Mouse (Mus musculus) urinary bladder, adult 2 months (tissue): Measurements from ENCODE around the gene Ubap2l. TPM values are rescaled to one million over a fixed set of nuclear protein-coding genes. Genes with fewer than 3 reads are reported as not detected.

Experiments
- DNase-seq: peaks from one replicate; pipeline ENCODE4 v3.0.0; 2022; ENCODE audit warnings: low spot score
- polyA plus RNA-seq: library from polyadenylated mRNA; depleted of rRNA; stranded (reverse); fragments of >200 nt; gene quantifications from 2 replicates; pipeline ENCODE4 v1.2.3, GENCODE M21; 2012; rRNA removed

Ubap2l gene
- 85.2 and 100 TPM in 2 replicates for polyA plus RNA-seq

DNA sequence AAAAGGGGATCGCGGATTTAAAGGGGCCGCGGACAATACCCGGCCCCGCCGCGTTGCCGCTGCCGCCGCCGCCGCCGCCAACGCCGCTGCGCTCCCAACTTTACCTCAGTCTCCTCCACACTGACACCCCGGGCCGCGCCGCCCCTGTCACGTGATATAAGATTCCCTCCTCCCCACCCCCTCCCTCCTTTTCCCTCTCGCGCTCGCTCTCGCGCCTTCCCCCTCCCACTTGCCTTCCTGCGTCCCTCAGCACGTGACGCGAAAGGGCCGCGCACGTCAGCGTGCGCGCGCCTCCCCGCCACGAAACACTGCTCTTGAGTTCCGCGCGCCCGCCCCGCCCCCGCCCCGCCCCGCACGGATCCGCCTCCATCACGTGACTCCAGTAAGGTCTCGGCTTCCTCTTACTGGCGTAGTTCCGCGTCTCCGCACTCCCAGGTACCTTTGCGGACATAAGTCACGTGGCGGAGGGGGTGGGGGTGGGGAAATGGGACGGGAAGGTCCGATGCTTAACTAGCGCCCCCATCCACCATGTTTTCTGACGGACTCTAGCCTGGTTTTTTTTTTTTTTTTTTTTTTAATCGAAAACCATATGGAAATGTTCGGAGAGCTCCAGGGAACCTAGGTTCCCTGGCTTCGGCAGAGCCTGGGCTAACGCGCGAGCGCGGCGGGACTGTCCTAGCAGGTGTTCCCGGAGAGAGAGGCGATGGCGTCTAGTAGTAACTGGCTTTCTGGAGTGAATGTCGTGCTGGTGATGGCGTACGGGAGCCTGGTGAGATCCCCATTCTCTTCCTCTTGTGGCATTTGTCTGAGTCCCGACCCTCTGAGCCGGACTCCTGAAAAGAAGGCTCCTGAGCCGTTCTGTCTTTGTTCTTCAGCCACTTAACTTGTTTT lies at the start of gene Ubap2l:
Gene Ubap2l (minus strand): TSS at position 278 of the 891 bp plus-strand sequence.
- peak; percentile 78 for DNase-seq

DNA sequence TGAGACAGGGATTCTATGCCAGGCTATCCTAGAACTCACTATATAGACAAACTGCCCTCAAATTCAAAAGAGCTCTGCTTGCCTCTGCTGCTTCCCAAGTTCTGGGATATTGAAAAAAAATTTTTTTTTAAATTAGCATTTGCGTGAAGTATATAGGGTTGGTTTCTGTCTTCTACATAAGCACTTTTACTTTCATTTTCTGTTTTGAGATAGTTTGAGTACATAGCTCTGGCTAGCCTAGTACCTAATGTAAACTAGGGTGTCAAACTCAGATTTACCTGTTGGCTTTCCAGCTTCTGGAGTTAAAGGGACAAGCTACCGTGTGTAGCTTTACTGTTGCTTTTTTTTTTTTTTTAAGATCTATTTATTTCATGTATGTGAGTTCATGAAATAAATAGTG lies 49.2 kb upstream of the Ubap2l start:
- DNase-seq, result no peak

DNA sequence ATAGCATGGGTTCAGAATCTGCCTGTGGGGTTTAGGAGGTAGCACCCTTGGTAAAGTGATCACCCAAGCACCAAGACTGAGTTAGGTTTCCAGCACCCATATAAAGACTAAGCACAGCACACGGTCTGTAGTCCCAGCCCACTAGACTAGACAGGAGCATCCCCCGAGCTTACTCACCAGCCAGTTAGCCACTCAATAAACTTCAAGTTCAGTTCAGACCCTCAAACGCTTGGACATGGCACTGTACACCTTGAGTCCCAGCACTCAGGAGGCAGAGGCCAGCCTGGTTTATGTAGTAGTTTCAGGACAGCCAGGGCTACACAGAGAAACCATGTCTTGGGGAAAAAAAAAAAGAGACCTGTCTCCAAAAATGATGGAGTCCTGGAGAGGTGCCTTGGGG lies 48.6 kb upstream of the Ubap2l start:
- no peak for DNase-seq

DNA sequence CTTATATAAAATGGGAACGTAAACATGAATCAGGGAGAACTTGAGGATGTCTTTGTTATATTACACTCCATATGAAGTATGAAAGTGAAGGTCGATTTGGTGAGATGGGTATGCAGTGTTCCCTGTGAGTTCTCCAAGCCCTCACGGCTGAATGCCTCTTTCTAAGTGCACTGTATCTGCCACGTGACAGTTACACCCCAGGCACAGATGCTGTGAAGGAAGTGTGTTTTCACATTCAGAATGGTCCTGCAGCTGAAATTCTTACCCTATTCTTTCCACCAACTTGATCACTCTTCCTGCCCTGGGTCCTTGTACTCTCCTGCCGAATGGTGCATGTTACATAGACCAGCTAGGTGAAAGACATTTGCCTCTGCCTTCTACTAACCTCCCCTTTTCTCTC lies 45.5 kb upstream of the Ubap2l start:
- no peak for DNase-seq

DNA sequence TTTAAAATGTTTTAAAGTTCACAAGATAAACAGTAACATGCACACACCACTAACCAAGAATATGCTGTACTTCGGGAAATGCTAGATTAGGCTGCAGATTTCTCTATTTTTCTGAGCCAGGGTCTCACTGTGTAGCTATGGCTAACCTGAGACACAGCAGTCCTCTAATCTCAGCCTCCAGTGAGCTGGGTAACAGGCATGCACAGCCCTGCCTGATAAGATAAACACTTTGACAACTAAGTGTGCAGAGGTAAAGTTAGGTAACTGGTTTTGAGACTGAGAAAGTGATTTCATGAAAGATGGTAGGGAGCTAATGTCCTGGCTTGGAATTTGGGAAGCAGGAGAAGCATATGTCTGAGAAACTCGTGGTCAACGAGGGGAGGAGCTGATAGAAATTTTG lies 42.0 kb upstream of the Ubap2l start:
- DNase-seq, result no peak

DNA sequence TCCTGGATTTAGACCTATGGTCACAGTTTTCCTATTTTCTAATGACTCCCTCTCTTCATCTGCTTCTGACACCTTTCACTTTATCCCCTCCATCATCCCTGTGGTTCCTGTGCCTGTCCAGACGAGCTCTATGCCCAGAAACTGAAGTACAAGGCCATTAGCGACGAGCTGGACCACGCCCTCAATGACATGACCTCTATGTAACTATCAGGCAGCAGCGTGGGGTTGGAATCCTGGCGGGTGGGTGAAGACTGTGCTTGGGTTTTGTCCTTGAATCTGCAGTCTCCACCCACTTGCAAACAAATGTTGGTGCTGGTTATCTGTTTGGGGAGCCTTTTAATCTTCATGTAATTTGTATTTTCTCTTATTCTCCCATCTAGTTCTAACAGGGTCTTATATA lies 38.5 kb upstream of the Ubap2l start:
- no peak for DNase-seq

DNA sequence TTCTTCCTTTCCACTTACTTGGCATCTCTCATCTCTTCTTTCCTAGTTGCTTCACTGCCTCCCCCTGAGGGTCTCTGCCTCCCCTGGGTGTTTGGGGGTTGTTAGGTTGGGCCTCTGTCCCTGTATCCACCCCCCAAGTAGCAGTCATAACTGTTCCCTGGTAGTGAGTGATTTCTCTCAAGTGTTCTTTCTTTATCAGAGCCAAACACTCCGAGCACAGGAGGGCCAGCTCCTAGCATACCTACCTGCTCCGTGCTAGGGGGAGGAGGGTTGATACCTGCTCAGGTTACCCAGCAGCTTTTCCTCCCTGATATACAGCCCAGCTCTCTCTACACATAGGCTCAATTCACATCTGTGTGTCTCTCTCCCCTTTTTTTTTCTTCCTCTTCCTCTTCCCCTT lies 36.2 kb upstream of the Ubap2l start:
- no peak for DNase-seq

DNA sequence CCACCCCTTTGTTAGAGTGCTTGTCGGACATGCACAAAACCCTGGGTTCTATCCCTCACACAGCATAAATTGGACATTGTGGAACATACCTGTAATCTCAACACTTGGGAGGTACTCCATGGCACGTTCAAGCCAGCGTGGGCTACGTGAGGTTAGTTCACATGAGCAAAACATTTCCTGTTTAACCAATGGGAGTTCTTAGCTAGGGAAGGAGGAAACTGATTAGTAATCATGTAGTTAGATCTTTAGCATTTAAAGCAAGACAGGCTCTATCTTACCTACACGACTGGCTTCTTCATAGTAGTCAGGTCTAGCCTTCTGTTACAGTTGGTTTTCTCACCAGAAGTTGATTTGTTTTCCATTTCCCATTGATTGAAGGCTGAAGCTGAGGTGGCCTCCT lies 33.6 kb upstream of the Ubap2l start:
- no peak for DNase-seq

DNA sequence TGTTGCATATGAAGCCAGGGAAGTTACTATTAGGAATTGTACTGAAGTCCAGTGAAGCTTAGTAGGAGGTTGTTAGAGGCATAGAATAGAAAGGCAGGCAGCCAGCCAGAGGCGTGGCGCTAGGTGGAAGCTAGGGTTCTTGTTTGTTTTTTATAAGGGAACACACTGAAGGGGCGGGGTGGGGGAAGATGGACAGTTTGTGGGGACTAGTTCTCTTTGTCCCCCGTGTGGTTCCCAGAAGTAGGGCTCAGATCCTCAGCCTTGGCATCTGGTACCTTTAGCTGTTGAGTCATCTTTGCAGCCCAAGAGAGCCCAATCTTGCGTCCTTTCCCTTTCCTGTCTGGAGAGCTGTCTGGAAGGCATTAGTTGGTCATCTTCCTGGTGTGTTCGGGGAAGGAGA lies 32.9 kb upstream of the Ubap2l start:
- no peak for DNase-seq

DNA sequence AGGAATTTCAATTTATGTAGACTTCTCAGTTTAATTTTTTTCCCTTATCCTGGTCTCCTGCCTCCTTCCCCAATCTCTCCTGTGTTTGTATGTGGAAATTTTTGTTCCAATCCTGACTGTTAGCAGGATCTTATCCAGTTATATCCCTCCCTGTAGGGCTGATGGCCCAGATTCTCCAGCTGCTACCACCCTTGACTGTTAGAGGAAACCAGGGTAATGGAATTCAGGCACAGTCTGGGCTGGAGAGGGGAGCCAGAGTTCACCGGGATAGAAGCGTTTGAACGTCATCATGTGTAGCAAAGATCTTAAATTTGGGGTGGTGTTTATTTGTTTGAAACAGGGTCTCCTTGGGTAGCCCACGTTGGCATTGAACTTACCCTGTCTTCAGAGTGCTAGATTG lies 32.4 kb upstream of the Ubap2l start:
- DNase-seq, result no peak

DNA sequence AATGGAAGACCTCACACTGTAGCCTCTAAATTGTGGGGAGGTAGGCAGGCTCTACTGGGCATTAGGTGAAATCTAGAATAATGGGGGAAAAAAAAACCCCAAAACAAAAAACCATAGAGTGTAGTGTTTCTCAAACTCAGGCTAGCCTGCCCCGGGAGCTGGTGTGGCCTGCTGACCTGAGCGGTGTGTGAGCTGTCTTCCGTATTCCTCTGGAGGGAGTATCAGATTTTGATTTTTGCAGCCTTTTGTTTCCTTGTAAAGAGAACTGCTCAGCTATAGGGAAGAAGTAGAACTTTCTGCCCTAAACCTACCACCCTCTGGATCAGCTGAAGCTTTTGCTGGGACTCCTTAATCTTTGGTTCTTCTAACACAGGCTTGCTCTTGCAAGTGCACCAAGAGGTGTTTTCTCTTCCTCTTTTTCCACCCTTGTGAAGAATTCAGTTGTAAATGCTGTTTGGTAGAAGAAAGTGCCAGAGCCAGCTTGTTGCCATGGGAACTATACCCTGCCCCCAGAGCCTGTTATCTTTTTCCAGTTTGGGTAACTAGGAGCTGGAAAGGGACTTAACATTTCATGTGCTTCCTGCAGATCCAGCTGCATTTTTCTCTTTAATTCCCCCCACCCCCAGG lies 31.4 kb upstream of the Ubap2l start:
- no peak for DNase-seq

DNA sequence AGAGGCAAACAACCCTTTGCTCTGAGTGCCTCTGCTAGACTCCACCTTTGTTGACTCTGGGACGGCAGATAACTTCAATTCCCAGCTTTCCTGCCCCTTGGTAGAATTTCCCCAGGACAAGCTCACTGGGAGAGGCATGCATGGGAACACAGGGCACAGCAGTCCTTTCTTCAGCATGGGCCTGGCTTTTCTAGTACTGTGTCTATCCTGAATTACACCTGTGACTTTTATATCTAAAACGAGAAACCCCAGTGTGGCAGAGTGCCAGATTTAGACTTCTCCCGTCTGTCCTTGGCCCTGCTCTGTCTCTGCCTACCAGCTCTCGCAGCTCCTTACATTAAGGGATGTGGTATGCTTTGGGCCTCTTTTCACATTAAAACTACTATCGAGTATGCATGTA lies 30.6 kb upstream of the Ubap2l start:
- no peak for DNase-seq

DNA sequence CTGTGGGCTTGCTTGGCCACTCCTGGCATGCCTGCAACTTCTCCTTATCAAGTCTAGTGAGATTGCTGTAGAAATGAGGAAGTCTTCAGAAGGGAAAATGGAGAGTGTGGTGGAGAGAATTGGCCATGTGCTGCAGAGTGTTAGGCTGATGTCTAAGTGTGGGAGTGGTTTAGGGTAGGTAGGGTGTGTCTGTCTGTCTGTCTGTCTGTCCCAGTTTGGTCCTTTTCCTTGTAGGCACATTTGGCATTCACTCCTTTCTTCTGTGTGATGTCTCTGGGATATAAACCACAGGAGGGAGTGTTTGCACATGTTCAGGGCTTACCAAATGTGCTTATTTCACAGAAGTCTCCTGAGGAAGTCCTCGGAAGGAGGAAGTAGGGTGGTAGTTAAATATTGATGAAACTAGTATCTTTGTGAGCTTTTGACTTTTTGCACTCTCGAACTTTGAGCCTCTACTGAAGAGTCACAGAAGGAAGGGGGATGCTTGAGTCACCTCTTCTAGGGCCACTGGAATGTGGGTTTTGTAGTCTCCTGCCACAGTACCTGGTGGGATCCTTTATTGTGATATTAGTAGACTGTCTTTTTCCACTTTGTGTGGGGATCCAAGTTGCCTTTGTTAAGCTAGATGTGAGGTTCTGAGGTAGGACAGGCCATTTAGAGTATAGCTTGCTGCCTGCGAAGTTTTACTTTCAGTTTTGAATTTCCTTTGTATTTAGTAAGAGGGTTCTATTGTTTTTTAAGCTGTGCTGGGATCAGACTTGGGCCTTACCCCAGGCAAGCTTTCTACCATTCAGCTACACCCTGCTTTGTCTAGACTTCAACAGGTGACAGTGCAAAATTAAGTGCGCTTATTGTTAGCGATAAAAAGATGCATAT lies 29.2 kb upstream of the Ubap2l start:
- DNase-seq, result no peak

DNA sequence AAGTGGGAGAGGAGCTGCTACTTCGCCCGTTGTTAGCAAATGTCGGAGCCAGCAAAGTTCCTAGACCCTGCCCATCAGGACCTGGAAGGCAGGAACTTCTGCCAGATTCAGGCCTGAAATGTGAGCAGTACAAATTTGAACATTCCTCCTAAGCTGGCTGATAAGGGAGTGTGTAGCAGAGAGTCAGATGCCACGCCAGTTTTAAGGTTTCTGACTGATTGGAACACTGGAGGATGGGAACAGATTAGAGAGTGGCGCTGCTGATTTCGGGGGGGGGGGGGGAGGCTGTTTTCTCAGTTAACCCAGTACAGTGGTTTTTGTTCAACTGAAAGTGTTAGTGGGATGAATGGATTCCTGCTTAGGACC lies 28.1 kb upstream of the Ubap2l start:
- DNase-seq, result no peak

DNA sequence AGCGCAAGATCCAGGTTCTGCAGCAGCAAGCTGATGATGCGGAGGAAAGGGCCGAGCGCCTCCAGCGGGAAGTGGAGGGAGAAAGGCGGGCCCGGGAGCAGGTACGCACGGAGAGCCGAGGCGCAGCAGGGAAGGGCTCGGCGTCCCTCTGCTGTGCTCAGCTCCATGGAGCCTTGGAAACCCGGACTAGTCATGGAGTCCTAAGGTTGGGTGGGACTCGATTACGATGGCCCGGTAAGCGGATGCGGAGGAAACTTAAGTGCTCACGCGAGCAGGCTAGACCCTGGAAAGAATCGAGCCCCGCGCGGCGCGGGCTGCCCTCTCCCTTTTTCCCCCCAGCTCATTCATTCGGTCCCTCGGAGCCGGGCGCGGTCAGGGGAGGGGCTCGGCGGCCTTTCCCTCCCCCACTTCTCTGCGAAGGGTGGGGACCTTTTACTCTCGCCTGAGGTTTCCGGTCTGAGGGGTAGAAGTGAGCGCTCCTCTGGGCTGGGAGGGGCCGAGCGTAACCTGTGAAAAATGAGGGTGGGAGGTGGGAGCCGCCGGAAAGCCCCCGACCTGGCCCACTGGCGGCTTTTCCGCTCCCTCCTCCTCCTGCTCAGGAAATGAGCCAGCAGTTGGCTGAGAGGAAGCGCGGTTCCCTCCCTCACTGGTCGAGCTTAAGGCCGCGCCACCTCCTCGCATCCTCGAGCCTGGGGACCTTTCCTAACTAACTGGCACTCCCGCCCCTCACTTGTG lies 27.5 kb upstream of the Ubap2l start:
- peak; percentile 55 for DNase-seq

DNA sequence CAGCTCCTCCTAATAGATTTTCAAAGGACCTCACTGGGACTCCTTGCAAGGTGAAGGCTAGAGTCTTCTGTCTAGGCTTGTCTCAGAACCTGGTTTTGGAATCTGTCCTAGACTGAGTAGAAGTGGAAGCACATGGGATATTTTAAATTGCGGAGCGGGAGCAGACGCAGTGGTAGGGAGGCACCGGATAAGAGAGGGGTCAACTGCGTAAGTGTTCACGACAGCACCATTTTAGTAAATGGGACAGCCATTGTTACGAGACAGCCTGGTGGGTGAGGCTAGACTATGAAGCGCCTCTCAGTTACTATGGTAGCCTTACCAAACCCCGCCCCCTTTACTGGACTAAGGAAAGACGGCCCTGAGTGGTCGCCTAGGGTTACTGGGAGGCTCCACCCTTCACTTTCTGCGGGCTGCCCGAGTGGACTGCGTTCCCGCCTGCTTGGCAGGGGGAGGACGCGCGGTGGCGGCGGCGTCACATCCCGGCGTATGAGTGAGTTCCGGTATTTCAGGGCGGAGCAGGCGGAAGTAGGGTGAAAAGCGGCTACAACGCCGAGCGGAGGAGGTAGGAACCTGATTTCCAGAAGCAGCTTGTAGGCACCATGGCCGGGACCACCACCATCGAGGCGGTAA lies 26.8 kb upstream of the Ubap2l start:
- peak; percentile 79 for DNase-seq

DNA sequence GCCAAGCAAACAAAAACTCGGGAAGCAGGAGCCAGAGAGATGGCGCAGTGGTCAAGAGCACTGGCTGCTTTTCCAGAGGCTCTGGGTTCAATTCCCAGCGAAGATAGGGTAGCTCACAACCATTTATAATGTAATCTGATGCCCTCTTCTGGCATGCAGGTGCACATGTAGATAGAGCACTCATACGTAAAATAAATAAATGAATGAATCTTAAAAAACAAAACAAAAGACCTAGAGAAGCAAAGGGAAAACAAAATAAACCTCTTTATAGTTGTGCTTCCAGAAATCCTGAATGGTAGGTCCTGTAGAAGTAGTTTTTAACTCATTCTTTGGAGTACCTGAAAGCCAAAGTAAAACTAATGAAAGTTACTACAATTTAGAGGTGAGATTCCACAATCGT lies 25.8 kb upstream of the Ubap2l start:
- no peak for DNase-seq

DNA sequence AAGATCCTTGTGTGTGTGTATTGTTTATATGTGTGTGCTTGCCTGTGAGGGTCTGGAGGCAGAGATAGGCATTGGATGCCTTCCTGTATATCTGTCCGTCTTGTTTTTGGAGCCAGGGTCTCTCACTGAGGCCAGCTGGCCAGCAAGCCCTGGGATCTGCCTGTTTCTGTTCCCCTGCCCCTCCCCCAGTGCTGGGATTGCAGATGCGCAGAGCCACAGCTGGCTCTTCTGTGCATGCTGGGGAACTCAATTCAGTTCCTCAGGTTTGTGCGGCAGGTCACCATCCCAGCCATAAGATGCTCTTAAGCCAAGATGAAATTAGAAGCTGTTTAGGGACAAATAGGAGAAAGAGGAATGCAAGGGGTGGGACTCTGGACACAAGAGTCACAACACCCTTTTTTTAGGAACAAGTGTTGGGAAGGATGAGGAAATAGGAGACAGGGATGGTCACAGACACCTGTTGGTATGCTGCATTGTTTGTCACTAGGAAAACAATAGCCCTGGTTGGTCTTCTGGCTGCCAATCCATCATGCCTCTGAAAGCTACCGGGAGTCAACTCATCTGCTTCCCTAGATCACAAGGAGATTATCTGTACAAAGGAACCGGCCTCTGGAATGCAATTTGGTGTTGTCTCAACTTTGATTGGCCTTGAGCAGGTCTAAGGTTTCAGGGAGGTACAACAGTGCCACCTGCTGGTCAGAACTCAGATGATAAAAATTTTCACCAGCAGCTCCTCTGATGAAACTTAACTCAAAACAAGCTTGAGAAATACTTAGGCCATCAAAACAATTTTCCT lies 24.7 kb upstream of the Ubap2l start:
- DNase-seq, result no peak

DNA sequence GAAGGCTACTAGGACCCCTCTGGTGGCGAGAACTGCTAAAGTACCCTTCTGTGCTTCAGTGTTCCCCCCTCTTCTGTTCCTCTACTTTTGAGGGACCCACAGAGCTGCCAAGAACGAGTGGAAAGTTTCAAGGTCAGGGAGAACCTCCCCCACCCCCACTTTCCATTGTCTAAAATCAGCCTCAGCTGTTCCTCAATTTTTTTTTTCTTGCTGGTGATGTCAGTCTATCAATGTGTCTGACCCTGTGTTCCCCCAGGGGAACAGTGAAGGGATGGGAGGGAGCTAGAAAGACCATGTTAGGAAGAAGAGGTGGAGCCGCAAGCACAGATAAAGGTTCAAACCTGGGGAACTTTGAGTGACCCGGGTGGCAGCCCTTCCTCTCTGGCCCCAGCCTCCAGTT lies 19.9 kb upstream of the Ubap2l start, which contains the start of gene Tpm3:
Gene Tpm3 (plus strand): TSS at position 356 of the 400 bp plus-strand sequence.
- DNase-seq, result no peak

DNA sequence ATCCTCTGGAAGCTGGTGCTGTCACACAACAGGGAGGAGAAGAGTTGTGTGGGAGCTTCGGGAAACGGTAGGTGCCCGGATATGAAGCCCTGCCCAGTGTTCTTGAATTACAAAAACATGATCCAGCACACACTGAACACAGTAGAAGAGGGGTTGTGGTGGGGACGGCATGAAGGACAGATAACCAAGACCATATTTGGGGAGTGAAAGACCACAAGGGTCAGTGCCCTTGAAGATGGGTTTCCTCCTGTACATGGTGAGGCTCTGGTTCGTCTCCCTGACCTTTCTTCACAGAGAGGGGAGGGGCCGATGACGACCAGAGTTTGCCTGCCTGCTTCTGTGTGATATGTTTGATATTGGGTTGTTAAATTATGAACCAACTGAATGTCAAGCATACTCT lies 17.3 kb upstream of the Ubap2l start:
- DNase-seq, result no peak
